Mouse (Mus musculus) testis, adult 2 months (tissue): ENCODE measurements at regions not wholly inside any gene's neighbourhood (a gene's known extent, or its start where the extent isn't known, plus 50 kb on each side); places are given as distances from the start of the nearest gene placed in this dataset.

Experiments
- CTCF ChIP-seq: fragments of 200-500 bp; IDR thresholded peaks from 2 replicates; pipeline ENCODE4 v1.5.1; 2012; ENCODE audit warnings: low read depth, mild to moderate bottlenecking, inconsistent platforms, low read length, moderate library complexity; ENCODE audit not compliant: control insufficient read depth, insufficient read depth, insufficient replicate concordance
- POLR2A ChIP-seq: fragments of 200-500 bp; IDR thresholded peaks from 2 replicates; pipeline ENCODE4 v1.6.1; 2012; ENCODE audit warnings: low read depth, mild to moderate bottlenecking, inconsistent platforms, low read length, moderate library complexity; ENCODE audit not compliant: control insufficient read depth

DNA sequence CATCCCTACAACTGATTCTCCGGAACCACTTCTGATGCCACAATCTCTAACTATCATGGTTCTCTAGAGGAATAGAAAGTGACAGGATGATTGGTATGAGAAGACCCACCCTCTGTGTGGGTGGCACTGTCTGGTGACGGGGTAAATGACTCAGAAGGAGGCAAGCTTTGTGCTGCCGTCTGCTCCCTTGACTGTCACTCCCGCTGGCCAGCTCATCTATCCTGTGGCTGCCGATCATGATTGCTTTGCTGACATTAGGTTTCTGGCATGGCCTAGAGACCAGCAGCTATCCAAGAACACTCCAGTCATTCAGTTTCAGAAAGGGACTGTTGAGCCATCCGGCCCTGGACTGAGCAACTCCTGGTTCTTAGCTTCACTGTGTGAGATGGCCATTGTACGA lies 331.4 kb downstream of the Pmp22 start:
- no peak for TF ChIP-seq CTCF
- no peak for TF ChIP-seq POLR2A
